Mouse (Mus musculus): ENCODE results near the gene Mettl5. TPM values are rescaled to one million over a fixed set of nuclear protein-coding genes. Genes with fewer than 3 reads are reported as not detected.

Gene Mettl5
- polyA plus RNA-seq (2014; fragmentation: Illumina TruSeq; extraction: RNeasy Lipid Tissue Mini Kit (QIAGEN cat#74804); ENCODE audit: low replicate concordance): 62.3 TPM

GRCm38 (mm10) chr2:69885451-69886305, at the start of gene Mettl5:
Gene Mettl5, minus strand, starts transcription at chr2:69885615.

GRCm38 (mm10) chr2:69897039-69897617, 11.7 kb upstream of the Mettl5 start, which contains the start of gene Ubr3:
Gene Ubr3, plus strand, starts transcription at chr2:69897246.

GRCm38 (mm10) chr2:69861485-69862091, 23.8 kb downstream of the Mettl5 start, which contains the start of gene Ssb:
Gene Ssb, plus strand, starts transcription at chr2:69861562.

GRCm38 (mm10) chr2:69821711-69822110, 63.7 kb downstream of the Mettl5 start, which contains the start of gene Klhl23:
Gene Klhl23, plus strand, starts transcription at chr2:69821944.

Other genes with a start within 250 kb of the Mettl5 start
- 12.3 TPM for gene Bbs5, start 238.4 kb downstream of the Mettl5 start, polyA plus RNA-seq (2014; fragmentation: Illumina TruSeq; extraction: RNeasy Lipid Tissue Mini Kit (QIAGEN cat#74804); ENCODE audit: low replicate concordance)
- not detected for gene Klhl41, start 215.5 kb downstream of the Mettl5 start, polyA plus RNA-seq (2014; fragmentation: Illumina TruSeq; extraction: RNeasy Lipid Tissue Mini Kit (QIAGEN cat#74804); ENCODE audit: low replicate concordance)
- gene Fastkd1, start 172.1 kb downstream of the Mettl5 start, polyA plus RNA-seq (2014; fragmentation: Illumina TruSeq; extraction: RNeasy Lipid Tissue Mini Kit (QIAGEN cat#74804); ENCODE audit: low replicate concordance): 26.8 TPM
- gene Ppig, start 163.1 kb downstream of the Mettl5 start, polyA plus RNA-seq (2014; fragmentation: Illumina TruSeq; extraction: RNeasy Lipid Tissue Mini Kit (QIAGEN cat#74804); ENCODE audit: low replicate concordance): 275 TPM
- 1.0 TPM for gene Ccdc173, start 96.0 kb downstream of the Mettl5 start, polyA plus RNA-seq (2014; fragmentation: Illumina TruSeq; extraction: RNeasy Lipid Tissue Mini Kit (QIAGEN cat#74804); ENCODE audit: low replicate concordance)
- 104 TPM for gene Phospho2, start 96.0 kb downstream of the Mettl5 start, polyA plus RNA-seq (2014; fragmentation: Illumina TruSeq; extraction: RNeasy Lipid Tissue Mini Kit (QIAGEN cat#74804); ENCODE audit: low replicate concordance)
- gene Klhl23, start 63.7 kb downstream of the Mettl5 start, polyA plus RNA-seq (2014; fragmentation: Illumina TruSeq; extraction: RNeasy Lipid Tissue Mini Kit (QIAGEN cat#74804); ENCODE audit: low replicate concordance): 50.9 TPM
- 619 TPM for gene Ssb, start 24.1 kb downstream of the Mettl5 start, polyA plus RNA-seq (2014; fragmentation: Illumina TruSeq; extraction: RNeasy Lipid Tissue Mini Kit (QIAGEN cat#74804); ENCODE audit: low replicate concordance)
- gene Ubr3, start 11.6 kb upstream of the Mettl5 start, polyA plus RNA-seq (2014; fragmentation: Illumina TruSeq; extraction: RNeasy Lipid Tissue Mini Kit (QIAGEN cat#74804); ENCODE audit: low replicate concordance): 111 TPM
- gene Myo3b, start 153.5 kb upstream of the Mettl5 start, polyA plus RNA-seq (2014; fragmentation: Illumina TruSeq; extraction: RNeasy Lipid Tissue Mini Kit (QIAGEN cat#74804); ENCODE audit: low replicate concordance): 0.07 TPM